Mouse (Mus musculus): ENCODE data around the gene Rps11.

- TF ChIP-seq POLR2A (IDR thresholded peaks at IDR 0.05; ENCODE audit: low read depth, low read length) = no peak
- TF ChIP-seq CTCF (conservative IDR thresholded peaks at IDR 0.05; ENCODE audit: insufficient read depth, insufficient read length, low read depth, low read length) = no peak
Measured at GRCm38 (mm10) chr7:45126844-45127699, 2.8 kb upstream of the Rps11 start.

All from kidney, adult 2 months (tissue).